Mouse (Mus musculus): ENCODE measurements around the gene Hat1. TPM values are rescaled to one million over a fixed set of nuclear protein-coding genes. Genes with fewer than 3 reads are reported as not detected.
"Not testable (repeated sequence)": the region's sequence is repeated elsewhere in the genome, so short reads cannot be mapped to it uniquely, and the experiment has no call there.

Hat1 gene
- total RNA-seq (2021): 10 to 100 TPM; 16.2 to 18.3 TPM

GRCm38 (mm10) chr2:71388951-71389763 lies at the start of gene Hat1:
Gene Hat1, plus strand, starts transcription at chr2:71388958.
- peak; percentile 85 to 91 for DNase-seq (ENCODE audit: extremely low spot score in 1 of 2, low spot score in 1 of 2)

- DNase-seq (ENCODE audit: extremely low spot score in 1 of 2, low spot score in 1 of 2): no peak
Observed at GRCm38 (mm10) chr2:71340126-71340525, 48.6 kb upstream of the Hat1 start.

GRCm38 (mm10) chr2:71343884-71344640 lies 44.7 kb upstream of the Hat1 start:
- DNase-seq (ENCODE audit: extremely low spot score in 1 of 2, low spot score in 1 of 2): no peak

- no peak for DNase-seq (ENCODE audit: extremely low spot score in 1 of 2, low spot score in 1 of 2)
Observed at GRCm38 (mm10) chr2:71347160-71347559, 41.6 kb upstream of the Hat1 start.

- no peak for DNase-seq (ENCODE audit: extremely low spot score in 1 of 2, low spot score in 1 of 2)
Observed at GRCm38 (mm10) chr2:71347732-71348490, 40.8 kb upstream of the Hat1 start.

GRCm38 (mm10) chr2:71349511-71349910 lies 39.2 kb upstream of the Hat1 start:
- no peak for DNase-seq (ENCODE audit: extremely low spot score in 1 of 2, low spot score in 1 of 2)

- no peak for DNase-seq (ENCODE audit: extremely low spot score in 1 of 2, low spot score in 1 of 2)
Observed at GRCm38 (mm10) chr2:71350181-71350580, 38.6 kb upstream of the Hat1 start.

- no peak for DNase-seq (ENCODE audit: extremely low spot score in 1 of 2, low spot score in 1 of 2)
Observed at GRCm38 (mm10) chr2:71350904-71351726, 37.6 kb upstream of the Hat1 start.

- no peak for DNase-seq (ENCODE audit: extremely low spot score in 1 of 2, low spot score in 1 of 2)
Observed at GRCm38 (mm10) chr2:71351727-71351987, 37.1 kb upstream of the Hat1 start.

GRCm38 (mm10) chr2:71353306-71354054 lies 35.3 kb upstream of the Hat1 start:
- DNase-seq (ENCODE audit: extremely low spot score in 1 of 2, low spot score in 1 of 2): no peak

- DNase-seq (ENCODE audit: extremely low spot score in 1 of 2, low spot score in 1 of 2): no peak
Observed at GRCm38 (mm10) chr2:71354055-71354425, 34.7 kb upstream of the Hat1 start.

- no peak for DNase-seq (ENCODE audit: extremely low spot score in 1 of 2, low spot score in 1 of 2)
Observed at GRCm38 (mm10) chr2:71358347-71358746, 30.4 kb upstream of the Hat1 start.

- no peak for DNase-seq (ENCODE audit: extremely low spot score in 1 of 2, low spot score in 1 of 2)
Observed at GRCm38 (mm10) chr2:71360192-71360591, 28.6 kb upstream of the Hat1 start.

- DNase-seq (ENCODE audit: extremely low spot score in 1 of 2, low spot score in 1 of 2): no peak
Observed at GRCm38 (mm10) chr2:71366618-71367124, 22.1 kb upstream of the Hat1 start.

- DNase-seq (ENCODE audit: extremely low spot score in 1 of 2, low spot score in 1 of 2): peak; percentile 56 to 73
Observed at GRCm38 (mm10) chr2:71367125-71367880, 21.5 kb upstream of the Hat1 start, which contains the start of gene Slc25a12. Gene Slc25a12, minus strand, starts transcription at chr2:71367749.

GRCm38 (mm10) chr2:71368086-71368485 lies 20.7 kb upstream of the Hat1 start:
- DNase-seq (ENCODE audit: extremely low spot score in 1 of 2, low spot score in 1 of 2): no peak

- DNase-seq (ENCODE audit: extremely low spot score in 1 of 2, low spot score in 1 of 2): no peak
Observed at GRCm38 (mm10) chr2:71371790-71372189, 17.0 kb upstream of the Hat1 start.

GRCm38 (mm10) chr2:71372261-71372660 lies 16.5 kb upstream of the Hat1 start:
- not testable (repeated sequence) for DNase-seq (ENCODE audit: extremely low spot score in 1 of 2, low spot score in 1 of 2)

Data from layer of hippocampus, postnatal 25 days (tissue).